Mouse (Mus musculus) left cerebral cortex, postnatal 14 days (tissue): Measurements from ENCODE around the gene Mtx1. TPM values are rescaled to one million over a fixed set of nuclear protein-coding genes. Genes with fewer than 3 reads are reported as not detected.

Experiments used
- DNase-seq, 2 experiments: peaks; one replicate each; pipeline ENCODE4 v3.0.0; 2021 to 2022; ENCODE audit warnings: low spot score in 2 of 2, mixed read lengths in 1 of 2
- intact Hi-C: fragments of 180-260 bp; cut with DNase I; formaldehyde crosslinking; loops from one replicate; pipeline ENCODE4 v1.15.1; 2025
- long read RNA-seq, 2 experiments: library from polyadenylated mRNA; stranded (forward); transcript quantifications; one replicate each; pipeline ENCODE4 v2.0.0; 2021
- total RNA-seq, 2 experiments: library from RNA; stranded (reverse); gene quantifications; 2 replicates each; pipeline ENCODE4 v1.2.3; 2021

Mtx1 gene
- total RNA-seq, result 100 to 1,000 TPM in 1 of 2 experiments, 10 to 100 TPM in 1; 96.9 to 107 TPM
- long read RNA-seq, experiment 1, transcript Mtx1-201 (8 exons, 1,617 nt), result major isoform, 44 of 56 reads
- long read RNA-seq, experiment 1, partial matches to known transcripts, result 8 of 56 reads
- long read RNA-seq, experiment 1, other reads (novel, unspliced or antisense), result 3 of 56 reads
- long read RNA-seq, experiment 2, transcript Mtx1-201 (8 exons, 1,617 nt), result major isoform, 26 of 45 reads
- long read RNA-seq, experiment 2, partial matches to known transcripts, result 11 of 45 reads
- long read RNA-seq, experiment 2, other reads (novel, unspliced or antisense), result 6 of 45 reads

DNA sequence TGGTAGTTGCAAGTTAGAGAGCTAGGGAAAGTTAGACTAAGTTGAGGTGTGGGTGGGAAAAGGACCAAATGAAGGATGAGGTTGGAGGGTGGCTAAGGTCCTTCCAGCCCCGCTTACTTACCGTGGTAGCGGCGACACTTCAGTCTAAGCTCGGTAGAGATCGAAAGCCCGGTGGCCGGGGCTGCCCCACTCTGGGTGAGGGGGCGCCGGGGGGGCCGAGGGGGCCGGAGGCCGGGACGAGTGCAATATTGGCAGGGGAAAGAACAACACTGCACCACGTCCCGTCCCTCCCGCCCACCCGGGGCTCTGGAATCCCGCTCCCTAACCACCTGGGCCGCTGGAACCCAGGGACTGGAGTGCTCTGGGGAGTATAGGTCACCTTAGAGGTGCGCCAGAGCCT, at the start of gene Mtx1:
Mtx1 (minus strand) TSS at position 189 of the 400 bp plus-strand sequence.
- intact Hi-C loops, result loop anchor here (10.0 kb wide), 1 partner anchor 548 kb away; the partner anchor contains the start of gene Ube2q1

DNA sequence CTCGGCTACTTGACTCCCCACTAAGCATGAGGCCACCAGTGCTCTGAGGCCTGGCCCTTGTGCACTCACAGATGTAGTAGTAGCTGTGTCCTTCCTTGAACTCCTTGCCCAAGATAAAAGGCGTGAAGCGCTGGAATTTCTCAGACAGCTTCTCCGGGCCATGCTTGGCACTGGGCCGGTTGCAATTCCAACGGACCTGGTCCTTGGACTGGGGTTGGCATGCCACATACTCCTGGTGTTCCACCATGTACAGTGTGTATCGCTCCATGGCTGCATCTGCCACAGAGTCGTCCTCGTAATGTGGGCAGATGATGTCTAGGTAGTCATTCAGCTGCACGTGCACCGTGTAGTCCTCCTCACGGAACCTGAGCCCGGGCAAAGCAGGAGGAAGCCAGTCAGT, 49.2 kb upstream of the Mtx1 start:
- no peak for DNase-seq
- intact Hi-C loops, result no loop called here

More for the DNA sequence above, at the start of gene Mtx1:
- DNase-seq, result no peak

GRCm38 (mm10) chr3:89271760-89272159, 44.9 kb upstream of the Mtx1 start:
- DNase-seq, result no peak
- intact Hi-C loops, result no loop called here

DNA sequence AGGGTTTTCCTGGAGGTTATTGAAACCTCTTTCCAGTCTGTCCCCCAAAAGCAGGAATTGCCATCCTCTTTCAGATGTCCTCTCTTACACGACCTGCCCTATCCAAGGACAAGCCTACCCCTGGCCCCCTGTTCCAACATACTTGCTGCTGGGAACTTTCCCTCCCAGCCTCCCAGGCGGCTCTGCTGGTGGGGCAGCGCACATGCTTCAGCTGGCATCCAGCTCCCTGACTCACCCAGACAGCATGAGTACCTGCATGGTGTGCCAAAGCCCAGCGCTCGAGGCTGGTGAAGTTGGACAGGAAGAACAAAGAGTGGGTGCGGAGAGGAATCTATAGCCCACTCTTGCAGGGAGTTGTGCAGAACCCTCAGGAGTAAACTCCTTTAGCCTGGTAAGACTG, 44.0 kb upstream of the Mtx1 start:
- intact Hi-C loops, result no loop called here

GRCm38 (mm10) chr3:89270051-89270755, 43.3 kb upstream of the Mtx1 start, which contains the start of gene Slc50a1:
Slc50a1 (minus strand) TSS chr3:89270570.
- peak; percentile 71 to 83 for DNase-seq
- intact Hi-C loops, result no loop called here

More for the DNA sequence above, 44.0 kb upstream of the Mtx1 start:
- peak; percentile 54 to 74 for DNase-seq

DNA sequence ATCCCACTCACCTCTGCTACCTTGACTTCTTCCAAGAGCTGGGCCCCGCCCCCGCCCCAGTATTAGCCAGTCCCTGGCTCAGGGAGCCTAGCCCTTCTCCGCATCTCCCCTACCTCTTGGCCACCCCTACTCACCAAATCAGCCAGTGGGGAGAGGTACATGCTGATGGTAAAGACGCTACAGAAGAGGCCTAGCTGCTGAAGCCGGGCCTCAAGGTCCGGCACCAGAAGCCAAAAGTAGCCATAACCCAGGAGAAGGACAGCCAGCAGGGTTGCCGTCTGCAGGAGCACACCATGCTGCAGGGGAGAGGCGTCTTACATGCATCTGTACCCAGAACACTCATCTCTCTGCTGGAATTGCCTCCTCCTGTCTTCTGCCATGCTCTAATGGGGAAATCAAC, 42.0 kb upstream of the Mtx1 start:
- no peak for DNase-seq
- intact Hi-C loops, result no loop called here

- intact Hi-C loops, result no loop called here
- peak; percentile 80 to 81 for DNase-seq
Observed at GRCm38 (mm10) chr3:89266439-89266893, 39.6 kb upstream of the Mtx1 start.

DNA sequence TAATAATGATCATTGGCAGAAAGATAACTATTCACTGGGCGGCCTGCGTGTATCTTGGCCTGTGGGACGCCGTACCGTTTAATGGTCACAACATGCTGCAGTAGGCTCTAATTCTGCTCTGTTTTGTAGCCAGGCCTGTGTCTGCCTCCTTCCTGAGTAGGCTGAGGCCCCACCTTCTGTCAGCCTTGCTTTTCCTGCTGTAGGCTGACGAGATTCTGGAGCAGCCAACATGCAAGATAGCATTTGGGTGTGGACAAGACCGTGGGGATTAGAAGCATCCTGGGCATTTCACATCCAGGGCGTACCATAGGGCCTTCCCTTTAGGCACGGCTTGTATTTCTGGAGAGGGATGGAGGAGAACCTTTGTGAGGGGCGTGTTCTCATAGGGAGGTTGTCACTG, 35.5 kb upstream of the Mtx1 start:
- intact Hi-C loops, result no loop called here
- DNase-seq, result no peak

DNA sequence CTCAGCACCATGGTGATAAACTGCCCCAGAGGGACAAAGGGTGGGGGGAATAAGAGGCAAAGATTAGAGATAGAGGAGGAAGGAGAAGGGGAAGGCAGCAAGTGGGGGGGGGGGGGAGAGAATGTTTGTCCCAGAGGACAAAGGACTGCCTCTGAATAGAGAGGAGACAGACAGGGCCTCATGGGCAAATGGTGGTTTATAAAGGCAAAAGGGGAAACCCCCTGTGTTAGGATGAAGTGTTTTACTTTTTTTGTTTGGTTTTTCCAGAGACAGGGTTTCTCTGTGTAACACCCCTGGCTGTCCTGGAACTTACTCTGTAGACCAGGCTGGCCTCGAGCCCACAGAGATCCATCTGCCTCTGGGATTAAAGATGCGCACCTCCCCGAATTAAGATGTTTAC, 33.3 kb upstream of the Mtx1 start:
- intact Hi-C loops, result no loop called here
- no peak for DNase-seq

- intact Hi-C loops, result no loop called here
- no peak for DNase-seq
Observed at GRCm38 (mm10) chr3:89259076-89259475, 32.2 kb upstream of the Mtx1 start, which contains the start of gene Dpm3. Dpm3 (plus strand) TSS chr3:89259358.

- intact Hi-C loops, result no loop called here
- DNase-seq, result no peak
Observed at GRCm38 (mm10) chr3:89256177-89256576, 29.3 kb upstream of the Mtx1 start.

DNA sequence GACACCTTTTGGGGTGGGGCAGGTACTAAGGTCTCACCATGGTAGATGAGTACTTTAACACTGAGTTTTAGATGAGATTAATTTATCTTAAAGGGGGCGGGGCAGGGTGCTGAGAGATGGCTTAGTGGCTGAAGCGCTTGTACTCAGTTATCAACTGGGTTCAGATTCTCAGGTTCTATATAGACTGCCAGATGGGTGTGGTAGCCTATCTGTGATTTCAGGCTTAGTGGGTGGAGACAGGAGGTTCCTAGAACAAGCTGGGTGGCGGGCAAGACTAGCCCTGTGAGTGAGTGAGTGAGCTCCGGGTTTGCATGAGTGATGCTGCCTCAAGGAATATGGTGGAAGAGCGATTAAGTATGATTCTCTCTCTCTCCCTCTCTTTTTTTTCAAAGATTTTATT, 28.1 kb upstream of the Mtx1 start:
- DNase-seq, result no peak
- intact Hi-C loops, result no loop called here

- DNase-seq, result no peak
- intact Hi-C loops, result no loop called here
Observed at GRCm38 (mm10) chr3:89251365-89251895, 24.5 kb upstream of the Mtx1 start.

DNA sequence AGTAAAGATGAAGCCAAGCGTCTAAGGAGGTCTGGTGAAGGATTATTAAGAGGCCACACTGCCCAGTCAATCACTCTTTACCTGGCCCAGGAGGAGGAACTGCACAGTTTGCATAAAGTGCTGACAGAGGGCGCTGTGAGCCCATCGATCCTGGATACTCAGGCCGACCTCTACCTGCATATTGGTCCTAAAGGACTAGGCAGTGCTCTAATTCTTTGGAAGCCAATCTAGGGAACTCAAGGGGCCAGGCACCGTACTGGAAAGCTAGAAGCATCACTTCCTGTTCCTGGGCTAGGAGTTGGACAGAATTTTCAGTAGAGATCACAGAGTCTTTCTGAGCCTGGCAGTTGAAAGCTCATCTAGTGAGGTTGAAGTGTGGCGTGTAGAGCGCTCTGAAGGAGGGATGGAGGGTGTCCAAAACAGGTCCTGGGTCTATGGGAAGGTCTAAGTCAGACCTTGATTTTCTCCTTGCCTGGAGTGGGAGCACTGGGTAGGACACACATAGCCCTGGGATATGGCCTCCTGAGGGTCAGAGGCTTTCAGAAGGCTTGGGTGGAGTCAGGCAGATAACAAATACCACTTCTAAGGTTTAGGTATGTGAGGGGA, 23.6 kb upstream of the Mtx1 start:
- peak in 1 of 2 experiments; percentile 61 for DNase-seq

GRCm38 (mm10) chr3:89247466-89247865, 20.6 kb upstream of the Mtx1 start:
- no peak for DNase-seq
- intact Hi-C loops, result no loop called here

More for the DNA sequence above, 23.6 kb upstream of the Mtx1 start:
- intact Hi-C loops, result loop anchor here (1.0 kb wide), 1 partner anchor 32 kb away; no protein-coding TSS in a partner anchor

DNA sequence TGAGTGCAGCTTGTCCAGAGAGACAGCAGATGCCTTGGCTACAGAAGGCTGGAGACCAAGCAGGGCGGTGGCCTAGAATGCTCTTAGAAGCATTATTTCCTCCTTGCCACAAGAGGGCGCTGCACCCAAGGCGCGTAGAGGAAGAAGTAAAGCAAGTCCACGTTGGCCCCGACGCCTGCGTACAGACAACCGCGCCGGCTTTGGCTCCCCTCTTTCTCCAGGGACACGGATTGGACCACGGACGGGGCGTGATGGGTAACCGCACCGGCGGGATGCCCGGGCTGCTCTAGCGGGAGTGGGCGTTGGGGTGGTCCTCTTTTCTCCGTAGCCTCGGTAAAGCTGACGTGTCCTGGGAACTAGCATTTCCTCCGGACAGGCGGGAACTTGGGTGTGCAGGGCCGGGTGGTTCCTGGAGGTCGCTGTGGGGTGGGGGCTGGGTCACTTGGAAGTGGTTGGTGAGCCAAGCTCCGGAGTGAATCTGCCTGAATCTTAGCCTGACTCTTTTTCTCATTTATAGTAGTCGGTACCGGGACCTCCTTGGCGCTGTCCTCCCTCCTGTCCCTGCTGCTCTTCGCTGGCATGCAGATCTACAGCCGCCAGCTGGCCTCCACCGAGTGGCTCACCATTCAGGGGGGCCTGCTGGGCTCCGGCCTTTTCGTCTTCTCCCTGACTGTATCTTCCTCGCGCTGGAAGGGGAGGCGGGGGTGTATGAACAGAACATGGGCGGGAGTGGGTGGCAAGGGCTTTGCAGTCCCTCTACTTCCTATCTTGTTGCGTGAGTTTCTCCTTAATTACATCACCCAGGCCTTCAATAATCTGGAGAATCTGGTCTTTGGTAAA, 19.6 kb upstream of the Mtx1 start, which contains the start of gene Trim46:
Trim46 (minus strand) TSS at position 49 of the 840 bp plus-strand sequence.
- intact Hi-C loops, result no loop called here
- peak; percentile 91 to 94 for DNase-seq

- DNase-seq, result peak; percentile 81 to 87
- intact Hi-C loops, result no loop called here
Observed at GRCm38 (mm10) chr3:89245688-89246171, 18.8 kb upstream of the Mtx1 start, which contains the start of gene Krtcap2. Krtcap2 (plus strand) TSS chr3:89245966.

DNA sequence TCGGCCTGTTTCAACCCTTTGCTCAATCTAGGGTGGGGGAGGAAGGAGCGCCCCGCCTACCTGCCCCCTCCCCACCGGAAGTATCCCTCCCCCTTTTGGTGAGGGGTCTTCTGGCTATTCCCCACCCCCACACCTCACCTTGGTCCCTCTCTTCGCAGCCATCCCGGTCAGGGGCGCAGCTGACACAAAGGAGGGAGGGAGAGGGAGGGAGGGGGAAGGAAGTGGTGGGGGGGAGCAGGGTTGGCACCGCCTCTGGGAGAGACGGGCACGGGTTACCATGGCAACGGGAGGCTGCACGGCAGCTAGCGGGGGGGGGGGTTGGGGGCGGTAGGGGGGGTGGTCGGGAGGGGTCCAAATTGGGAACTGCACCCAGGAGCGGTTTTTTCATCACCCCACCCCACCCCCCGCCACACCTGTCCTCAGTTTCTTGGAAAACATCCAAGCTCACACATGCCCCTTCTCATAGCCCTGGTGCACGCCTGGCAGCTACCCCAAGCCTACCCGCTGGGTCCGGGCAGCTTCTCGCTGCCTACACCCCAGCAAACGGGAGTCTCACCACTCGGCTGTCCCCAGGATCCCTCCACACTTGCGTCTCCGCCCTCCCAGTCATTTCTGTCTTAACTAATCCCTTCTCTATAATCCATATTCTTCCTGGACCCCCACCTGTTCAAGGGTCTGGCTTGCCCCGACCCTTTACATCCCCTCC, 18.2 kb upstream of the Mtx1 start:
- intact Hi-C loops, result no loop called here

More for the DNA sequence above, 18.2 kb upstream of the Mtx1 start:
- DNase-seq, result peak; percentile 84 to 88
